Mouse (Mus musculus): ENCODE measurements at regions not wholly inside any gene's neighbourhood (a gene's known extent, or its start where the extent isn't known, plus 50 kb on each side); places are given as distances from the start of the nearest gene placed in this dataset.

GRCm38 (mm10) chr2:14544686-14545085 lies 58.2 kb upstream of the Cacnb2 start:
- no peak for DNase-seq

GRCm38 (mm10) chr2:14548650-14549049 lies 54.2 kb upstream of the Cacnb2 start:
- DNase-seq: no peak

- peak; percentile 28 for DNase-seq
Observed at GRCm38 (mm10) chr2:14549560-14549959, 53.3 kb upstream of the Cacnb2 start.

GRCm38 (mm10) chr2:14550826-14551225 lies 52.1 kb upstream of the Cacnb2 start:
- no peak for DNase-seq

Measured in adrenal gland, adult 2 months (tissue).